Mouse (Mus musculus) CH12.LX (cell line): ENCODE data around the gene Gm11037. TPM values are rescaled to one million over a fixed set of nuclear protein-coding genes. Genes with fewer than 3 reads are reported as not detected.

Source experiments
- DNase-seq: peaks from one replicate; pipeline ENCODE4 v3.0.0-alpha.2; 2013; ENCODE audit errors: extremely low read depth
- H3K27ac ChIP-seq: 2 replicates; pipeline ENCODE4 v1.5.1; 2012; ENCODE audit warnings: low read depth, mild to moderate bottlenecking, control low read depth, moderate library complexity; ENCODE audit not compliant: insufficient read depth
- H3K27me3 ChIP-seq: replicated peaks from 2 replicates; pipeline ENCODE3; 2012; ENCODE audit warnings: inconsistent platforms
- H3K36me3 ChIP-seq, 2 experiments: replicated peaks in 1 of 2; 2 replicates each; pipeline versions ENCODE3 to v1.6.1; 2012; ENCODE audit warnings: inconsistent platforms in 1 of 2, low read length in 1 of 2, mild to moderate bottlenecking in 1 of 2, mixed read lengths in 1 of 2, moderate library complexity in 1 of 2; ENCODE audit not compliant: control insufficient read depth in 1 of 2, insufficient read depth in 1 of 2
- H3K4me1 ChIP-seq, 2 experiments: 2 replicates each; pipeline ENCODE4 v1.6.1; 2012; ENCODE audit warnings: inconsistent platforms in 1 of 2, moderate library complexity in 1 of 2; ENCODE audit not compliant: insufficient read depth in 2 of 2, control insufficient read depth in 1 of 2
- H3K4me2 ChIP-seq: 2 replicates; pipeline ENCODE4 v1.6.1; 2012; ENCODE audit warnings: low read depth, mild to moderate bottlenecking, control low read depth; ENCODE audit not compliant: poor library complexity, insufficient read depth, severe bottlenecking
- H3K4me3 ChIP-seq, 3 experiments: fragments of 150-350 bp in 1 of 3; sonication (generic) in 1 of 3; replicated peaks in 1 of 3; 2 replicates each; pipeline versions ENCODE3 to v1.5.1; 2011 to 2012; ENCODE audit warnings: low read depth in 2 of 3, low read length in 2 of 3, mild to moderate bottlenecking in 2 of 3, moderate library complexity in 2 of 3, control low read depth in 1 of 3, improper control_type of control experiment in 1 of 3, inconsistent platforms in 1 of 3, mixed read lengths in 1 of 3; ENCODE audit not compliant: poor library complexity in 1 of 3
- H3K79me2 ChIP-seq: replicated peaks from 2 replicates; pipeline ENCODE4 v1.6.1; 2012; ENCODE audit warnings: mild to moderate bottlenecking, moderate library complexity; ENCODE audit not compliant: control insufficient read depth, poor library complexity, insufficient read depth, severe bottlenecking; ENCODE audit errors: extremely low read depth
- H3K9ac ChIP-seq: 2 replicates; pipeline ENCODE4 v1.6.1; 2012; ENCODE audit warnings: low read depth, mild to moderate bottlenecking, control low read depth, moderate library complexity; ENCODE audit not compliant: insufficient read depth
- H3K9me3 ChIP-seq: replicated peaks from 2 replicates; pipeline ENCODE3; 2012; ENCODE audit warnings: low read length, inconsistent platforms, mixed read lengths
- BHLHE40 ChIP-seq: IDR thresholded peaks from 2 replicates; pipeline ENCODE4 v1.6.1; 2011; ENCODE audit warnings: mild to moderate bottlenecking, low read depth, low read length, improper control_type of control experiment
- EP300 ChIP-seq: IDR thresholded peaks from 2 replicates; pipeline ENCODE4 v1.6.1; 2011; ENCODE audit warnings: low read length, improper control_type of control experiment
- ETS1 ChIP-seq: conservative IDR thresholded peaks from 2 replicates; pipeline ENCODE4 v1.6.1; 2012; ENCODE audit warnings: low read depth, mild to moderate bottlenecking, inconsistent platforms, low read length, improper control_type of control experiment, moderate library complexity
- GABPA ChIP-seq: IDR thresholded peaks from 2 replicates; pipeline ENCODE4 v1.6.1; 2012; ENCODE audit warnings: low read depth, low read length, improper control_type of control experiment, inconsistent platforms; ENCODE audit not compliant: insufficient replicate concordance
- IRF4 ChIP-seq: IDR thresholded peaks from 2 replicates; pipeline ENCODE4 v1.6.1; 2014; ENCODE audit warnings: low read depth, mild to moderate bottlenecking, inconsistent platforms, low read length, improper control_type of control experiment
- JUN ChIP-seq: IDR thresholded peaks from 2 replicates; pipeline ENCODE4 v1.6.1; 2011; ENCODE audit warnings: low read depth, mild to moderate bottlenecking, low read length, improper control_type of control experiment, moderate library complexity; ENCODE audit not compliant: insufficient read depth
- JUND ChIP-seq: conservative IDR thresholded peaks from 2 replicates; pipeline ENCODE4 v1.6.1; 2011; ENCODE audit warnings: low read depth, low read length, improper control_type of control experiment
- KAT2A ChIP-seq: IDR thresholded peaks from 2 replicates; pipeline ENCODE4 v1.6.1; 2012; ENCODE audit warnings: low read length, improper control_type of control experiment, inconsistent platforms; ENCODE audit not compliant: insufficient replicate concordance
- MAZ ChIP-seq: IDR thresholded peaks from 2 replicates; pipeline ENCODE4 v1.6.1; 2012; ENCODE audit warnings: low read depth, mild to moderate bottlenecking, inconsistent platforms, low read length, improper control_type of control experiment, moderate library complexity
- POLR2A ChIP-seq: IDR thresholded peaks from 2 replicates; pipeline ENCODE4 v1.6.1; 2011; ENCODE audit warnings: low read depth, mild to moderate bottlenecking, improper control_type of control experiment, low read length
- POLR2AphosphoS2 ChIP-seq: IDR thresholded peaks from 2 replicates; pipeline ENCODE4 v1.6.1; 2011; ENCODE audit warnings: low read depth, low read length, improper control_type of control experiment
- RCOR1 ChIP-seq: conservative IDR thresholded peaks from 2 replicates; pipeline ENCODE4 v1.6.1; 2012; ENCODE audit warnings: low read depth, mild to moderate bottlenecking, inconsistent platforms, low read length, improper control_type of control experiment
- SIN3A ChIP-seq: IDR thresholded peaks from 2 replicates; pipeline ENCODE4 v1.6.1; 2012; ENCODE audit warnings: low read length, improper control_type of control experiment, inconsistent platforms
- USF1 ChIP-seq: IDR thresholded peaks from 2 replicates; pipeline ENCODE4 v1.6.1; 2014; ENCODE audit warnings: low read depth, mild to moderate bottlenecking, inconsistent platforms, low read length, improper control_type of control experiment
- USF2 ChIP-seq: conservative IDR thresholded peaks from 2 replicates; pipeline ENCODE4 v1.6.1; 2011; ENCODE audit warnings: low read depth, low read length, improper control_type of control experiment
- ZKSCAN1 ChIP-seq: IDR thresholded peaks from 2 replicates; pipeline ENCODE4 v1.6.1; 2012; ENCODE audit warnings: low read depth, inconsistent platforms, low read length, improper control_type of control experiment, borderline replicate concordance
- dilution Hi-C: fragments of 300-500 bp; cut with MboI; formaldehyde crosslinking; loops from 2 replicates; pipeline ENCODE4 v1.14.3; 2020; ENCODE audit warnings: low sequenced_read_pairs; ENCODE audit not compliant: extremely low pct_unique_long_range_greater_than_20kb, extremely low pct_ligation_motif_present
- in situ Hi-C: fragments of 300-500 bp; cut with MboI; formaldehyde crosslinking; loops from 3 replicates; pipeline ENCODE4 v1.14.3; 2019; ENCODE audit warnings: low sequenced_read_pairs, low pct_ligation_motif_present, low pct_unique_long_range_greater_than_20kb, mixed read lengths
- polyA plus RNA-seq: library from polyadenylated mRNA; unstranded; fragments of >175 nt; gene quantifications from 2 replicates; pipeline ENCODE4 v1.2.1, GENCODE M21; 2012; ENCODE audit warnings: low read depth; ENCODE audit not compliant: insufficient read length
- total RNA-seq, 2 experiments: library from RNA; depleted of rRNA; stranded (reverse); fragments of 300-350 nt in 1 of 2; fragments of >200 nt in 1 of 2; gene quantifications; 2 replicates each; pipeline ENCODE4 v1.2.3; 2012 to 2014

Gene Gm11037
- total and polyA plus RNA-seq, 3 experiments = not detected

DNA sequence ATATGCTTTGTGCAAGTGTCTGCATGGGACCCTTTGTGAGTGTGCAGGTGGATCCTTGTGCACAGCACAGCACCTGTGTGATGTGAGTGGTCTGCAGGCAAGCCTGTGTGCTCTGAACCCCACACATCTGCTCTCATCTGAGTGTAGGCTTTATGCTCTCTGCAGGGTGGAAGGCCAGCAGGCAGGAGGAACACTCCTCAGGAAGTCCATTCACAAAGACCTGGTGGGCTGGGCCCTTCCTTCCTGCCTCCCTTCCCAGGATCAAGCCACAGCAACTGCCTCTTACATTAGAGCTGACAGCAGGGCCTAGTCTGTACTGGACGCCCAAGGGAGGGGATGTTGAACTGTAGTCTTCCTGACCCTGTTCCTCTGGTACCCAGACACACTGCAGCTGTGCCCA lies 1.1 kb downstream of the Gm11037 start:
- Histone ChIP-seq H3K79me2 (no peaks in the 10 kb centered on the region), H3K9me3 (no peaks in the 10 kb centered on the region), H3K9ac (no peak overlapping the region), H3K4me1 (no peaks in the 10 kb centered on the region), H3K27me3 (peaks cover 6% of the 10 kb centered on the region), H3K36me3 (peaks cover 0 to 13% of the 10 kb centered on the region in 2 experiments), H3K4me2 (no peak overlapping the region), H3K4me3 (no peak overlapping the region), H3K27ac (no peak overlapping the region)
- dilution Hi-C loops = no loop called here
- no peak for DNase-seq
- in situ Hi-C loops = no loop called here
- TF ChIP-seq USF1 (no peak), JUND (no peak), KAT2A (no peak), MAZ (no peak), USF2 (no peak), GABPA (no peak), POLR2A (no peak), JUN (no peak), POLR2AphosphoS2 (no peak)

DNA sequence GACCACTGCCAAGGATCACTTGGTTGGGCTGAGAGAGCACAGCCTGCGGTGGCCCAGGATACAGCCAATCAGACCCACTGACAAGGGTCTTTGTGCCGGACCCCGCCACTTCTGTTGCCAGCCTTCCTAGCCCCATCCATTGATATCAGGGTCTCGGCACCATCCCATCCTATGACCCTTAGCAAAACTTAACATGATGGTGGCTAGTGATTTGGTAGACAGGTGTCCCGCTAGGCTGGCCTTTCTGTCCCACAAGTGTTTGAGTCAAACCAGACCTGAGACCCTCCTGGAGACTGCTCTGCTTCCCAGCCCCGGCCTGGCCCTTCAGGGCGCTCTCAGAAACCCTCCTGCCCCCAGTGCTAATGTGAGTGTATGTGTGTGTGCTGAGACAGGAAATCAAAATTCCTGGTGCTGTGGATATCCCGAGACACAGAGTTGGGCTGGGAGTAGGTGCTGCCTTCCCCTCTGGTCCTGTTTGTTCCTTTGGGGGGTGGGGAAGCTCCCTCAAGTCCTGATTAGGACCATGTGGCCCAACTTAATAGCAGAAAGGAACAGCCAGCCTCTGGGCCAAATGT lies 1.6 kb downstream of the Gm11037 start:
- Histone ChIP-seq H3K27ac (no peak overlapping the region), H3K4me2 (no peak overlapping the region), H3K9ac (no peak overlapping the region), H3K36me3 (peaks cover 0 to 16% of the 10 kb centered on the region in 2 experiments), H3K4me3 (no peak overlapping the region), H3K79me2 (no peaks in the 10 kb centered on the region), H3K27me3 (peaks cover under 1% of the 10 kb centered on the region), H3K9me3 (no peaks in the 10 kb centered on the region)
- dilution Hi-C loops = no loop called here
- DNase-seq = no peak
- TF ChIP-seq SIN3A (no peak), EP300 (no peak), IRF4 (no peak), ZKSCAN1 (no peak), GABPA (no peak), ETS1 (no peak), JUN (no peak), RCOR1 (no peak), BHLHE40 (no peak)
- TF ChIP-seq, all 38 proteins: peak for 0
- no peaks in the 10 kb centered on the region for H3K4me1 ChIP-seq
- in situ Hi-C loops = no loop called here
